Mouse (Mus musculus) kidney, postnatal 10 days (tissue): ENCODE data around the gene Helz.

Source experiments
- DNase-seq: peaks from one replicate; pipeline ENCODE4 v3.0.0; 2021; ENCODE audit warnings: mixed read lengths

Helz gene

GRCm38 (mm10) chr11:107624661-107625060 lies 76.9 kb downstream of the Helz start:
- DNase-seq, result no peak

DNA sequence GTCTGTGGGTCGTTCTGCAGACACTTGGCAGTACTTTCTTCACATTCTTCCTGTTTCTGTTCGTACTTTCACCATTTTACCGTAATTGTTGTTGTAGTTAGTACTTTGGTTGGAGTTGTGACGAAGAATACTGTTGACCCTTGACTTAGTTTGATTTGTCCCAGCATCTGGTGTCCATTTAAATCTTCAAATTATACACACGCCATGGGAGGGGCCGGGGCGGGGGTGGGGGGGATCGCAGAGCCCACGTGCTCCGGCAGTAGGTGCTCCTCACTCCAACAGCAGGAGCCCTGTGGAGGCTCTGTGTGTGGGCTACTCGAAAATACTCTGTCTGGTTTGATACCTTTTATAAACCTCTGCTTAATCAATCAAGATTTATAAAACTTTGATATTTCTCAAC lies 78.0 kb downstream of the Helz start:
- DNase-seq, result no peak

DNA sequence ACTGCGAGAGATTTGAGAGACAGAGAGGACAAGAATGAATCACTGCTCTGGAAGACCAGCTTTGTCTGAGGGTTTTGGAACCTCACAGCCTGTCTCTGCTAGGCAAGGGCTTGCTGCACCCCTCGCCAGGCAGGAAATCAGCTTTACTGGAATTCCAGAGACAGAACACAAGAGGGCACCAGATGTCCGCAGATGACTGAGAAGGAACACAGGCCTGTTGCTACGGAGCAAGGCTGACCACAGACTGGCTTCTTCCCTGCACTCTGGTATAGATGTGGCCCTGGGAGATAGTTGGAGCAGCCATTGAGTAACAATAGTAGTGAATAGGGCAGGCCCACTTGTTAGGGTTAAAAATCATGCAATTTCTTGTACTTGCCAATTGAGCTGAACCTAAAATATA lies 81.8 kb downstream of the Helz start:
- peak; percentile 77 for DNase-seq

- no peak for DNase-seq
Observed at GRCm38 (mm10) chr11:107629951-107630350, 82.2 kb downstream of the Helz start.

DNA sequence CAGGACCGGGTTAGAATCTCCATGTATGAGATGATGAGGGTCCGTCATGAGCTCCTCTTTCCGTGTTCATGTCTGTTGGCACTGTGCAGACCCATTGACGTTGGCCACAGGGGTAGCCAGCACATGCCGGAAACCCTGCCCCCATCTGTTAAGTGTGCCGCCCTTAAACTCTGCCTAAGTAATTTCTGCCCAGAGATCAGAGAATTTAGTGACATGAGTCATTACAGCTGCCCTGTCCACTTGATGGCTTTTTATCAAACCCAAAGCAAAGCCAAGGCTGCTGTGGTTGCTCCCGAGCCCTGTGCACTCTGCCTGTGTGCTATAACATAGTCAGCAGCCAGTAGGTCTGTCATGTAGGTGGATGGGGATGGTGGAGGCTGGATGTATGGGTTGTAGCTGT lies 83.4 kb downstream of the Helz start:
- no peak for DNase-seq

DNA sequence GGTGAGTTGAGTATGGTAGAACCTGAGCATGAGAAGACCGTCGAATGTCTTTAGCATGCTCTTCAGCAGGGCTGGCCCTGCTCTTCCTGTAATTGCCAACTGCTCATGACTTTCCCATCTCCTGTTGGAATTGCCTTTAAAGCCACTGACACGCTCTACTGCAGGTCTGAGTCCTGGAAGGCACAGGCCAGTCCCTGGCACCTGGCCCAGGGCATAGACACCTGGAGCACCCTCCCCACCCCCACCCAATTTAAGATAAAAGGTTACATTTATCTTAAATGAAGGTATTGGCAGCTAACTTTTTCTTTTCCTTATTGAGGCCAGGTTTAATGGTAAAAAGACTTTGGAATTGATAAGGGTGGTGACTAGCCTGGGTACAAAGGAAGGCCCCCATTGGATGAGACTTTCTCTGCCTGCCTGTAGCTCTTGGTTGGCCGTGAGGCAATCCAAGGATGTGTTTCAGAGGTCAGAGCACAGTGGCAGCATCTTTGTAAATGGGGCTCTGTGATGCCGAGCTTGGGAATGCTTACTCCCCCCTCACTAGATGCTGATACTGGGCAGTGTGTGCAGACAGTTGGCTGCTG lies 85.9 kb downstream of the Helz start:
- DNase-seq, result no peak

GRCm38 (mm10) chr11:107638137-107638536 lies 90.4 kb downstream of the Helz start:
- DNase-seq, result no peak

DNA sequence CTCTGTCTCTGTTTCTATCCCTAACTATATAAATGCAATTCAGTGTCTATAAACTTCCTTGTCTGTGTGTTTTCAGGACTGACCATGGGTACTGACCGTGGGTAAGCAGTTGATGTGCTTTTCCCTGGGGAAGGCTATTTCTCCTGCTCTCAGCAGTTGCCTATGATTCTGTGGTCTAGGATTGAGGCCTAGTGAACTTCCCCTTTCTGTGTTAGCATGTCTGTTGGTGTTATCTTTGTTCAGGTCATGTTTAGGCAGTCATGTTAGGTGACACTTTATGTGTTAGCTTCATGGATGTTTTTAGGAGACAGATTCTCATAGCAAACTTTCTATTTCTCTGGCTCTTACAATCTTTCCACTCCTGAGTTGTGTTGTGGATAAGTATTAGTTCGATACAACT lies 91.9 kb downstream of the Helz start:
- no peak for DNase-seq

GRCm38 (mm10) chr11:107644461-107644860 lies 96.7 kb downstream of the Helz start:
- no peak for DNase-seq

GRCm38 (mm10) chr11:107647330-107647729 lies 99.6 kb downstream of the Helz start:
- no peak for DNase-seq

DNA sequence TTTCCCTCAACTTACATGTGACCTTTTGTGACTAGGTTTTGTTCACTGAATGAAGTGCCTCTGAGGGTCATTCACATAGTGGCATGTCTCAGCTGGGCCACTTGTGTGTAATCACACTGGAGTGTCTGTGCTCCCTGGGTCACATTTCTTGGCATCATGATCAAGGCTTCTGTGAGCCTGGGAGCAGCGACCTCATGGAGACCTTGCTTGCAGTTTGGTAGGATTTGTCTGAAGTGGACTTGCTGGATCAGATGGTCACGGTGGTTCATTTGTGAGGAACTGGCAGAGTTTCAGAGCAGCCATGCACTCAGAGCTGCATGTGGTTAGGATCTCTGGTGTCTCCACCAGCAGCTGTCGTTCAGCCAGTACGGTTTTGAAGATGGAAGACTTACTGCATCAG lies 100.9 kb downstream of the Helz start:
- no peak for DNase-seq

GRCm38 (mm10) chr11:107649458-107649857 lies 101.7 kb downstream of the Helz start:
- no peak for DNase-seq

GRCm38 (mm10) chr11:107650422-107651051 lies 102.8 kb downstream of the Helz start:
- no peak for DNase-seq

- no peak for DNase-seq
Observed at GRCm38 (mm10) chr11:107651391-107651790, 103.7 kb downstream of the Helz start.

DNA sequence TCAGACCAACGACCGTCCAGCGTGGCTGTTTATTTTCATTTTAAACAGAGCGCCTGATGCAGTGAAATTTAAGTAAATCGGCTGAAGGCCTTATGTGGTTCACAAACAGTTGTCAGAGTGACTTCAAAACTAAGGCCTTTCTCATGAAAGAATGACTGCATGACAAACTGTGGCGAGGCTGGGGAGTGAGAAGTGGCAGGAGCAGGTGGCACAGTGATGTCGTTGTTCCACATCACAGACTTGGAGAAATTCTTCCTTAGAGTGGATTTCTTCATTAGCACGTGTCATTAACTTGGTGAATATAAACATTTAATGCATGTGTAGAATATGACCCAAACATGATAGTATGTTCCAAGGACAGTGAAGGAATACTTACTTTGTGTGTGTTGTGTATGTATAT lies 104.4 kb downstream of the Helz start:
- no peak for DNase-seq

DNA sequence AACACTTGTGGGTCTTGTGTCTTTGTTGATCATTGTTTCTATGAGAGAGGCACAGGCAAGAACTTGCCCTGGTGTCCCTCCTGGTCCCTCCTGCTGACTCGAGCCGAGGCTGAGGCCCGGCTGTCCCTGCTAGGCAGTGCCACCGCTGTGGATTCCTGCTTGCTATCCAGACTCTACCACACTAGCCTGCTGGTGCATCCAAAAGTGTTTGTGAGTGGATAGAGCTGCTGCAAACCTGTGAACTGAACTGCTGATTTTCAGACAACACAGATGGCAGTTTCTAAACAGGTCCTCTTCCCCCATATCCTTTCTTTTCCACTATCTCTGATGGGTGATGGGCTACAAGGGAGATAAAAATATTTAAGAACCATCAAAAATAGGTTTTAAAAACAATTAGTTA lies 107.8 kb downstream of the Helz start:
- DNase-seq, result no peak

GRCm38 (mm10) chr11:107657117-107657516 lies 109.4 kb downstream of the Helz start:
- DNase-seq, result no peak

DNA sequence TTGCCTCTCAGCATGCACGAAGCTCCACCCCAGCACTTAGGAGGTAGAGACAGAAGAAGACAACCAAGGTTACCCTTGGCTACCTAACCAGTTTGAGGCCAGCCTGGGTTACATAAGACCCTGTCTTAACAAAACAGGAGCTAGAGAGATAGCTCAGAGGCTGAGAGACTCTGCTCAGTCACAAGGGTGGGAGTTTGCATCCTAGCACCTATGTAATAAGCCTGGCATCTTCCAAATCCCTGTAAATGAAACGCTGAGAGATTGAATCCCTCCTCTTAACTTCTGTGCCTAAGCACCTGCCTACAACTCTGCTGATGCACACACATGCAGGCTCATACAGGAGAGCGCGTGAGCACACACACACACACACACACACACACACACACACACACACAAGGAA lies 112.7 kb downstream of the Helz start:
- DNase-seq, result no peak

GRCm38 (mm10) chr11:107662666-107663065 lies 114.9 kb downstream of the Helz start:
- DNase-seq, result no peak

DNA sequence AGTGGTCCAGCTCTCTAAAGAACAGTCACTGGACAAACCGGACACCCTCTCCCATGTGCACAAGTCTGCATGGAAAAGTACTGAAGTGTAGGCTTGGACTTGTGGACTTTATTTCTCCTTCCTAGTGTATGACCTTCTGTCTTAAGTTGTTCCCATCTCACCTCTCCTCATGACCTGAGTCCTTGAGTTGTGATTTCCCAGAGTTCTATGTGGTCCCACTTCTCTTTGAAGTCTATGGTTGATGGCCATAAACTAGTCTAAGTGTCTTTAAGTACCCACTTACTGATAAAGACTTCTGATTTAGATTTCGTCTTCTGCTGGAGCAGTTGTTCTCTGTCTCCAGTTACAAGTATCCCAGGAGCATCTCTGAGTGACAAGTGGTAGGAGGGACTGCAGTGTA lies 119.8 kb downstream of the Helz start:
- no peak for DNase-seq

- DNase-seq, result no peak
Observed at GRCm38 (mm10) chr11:107668223-107668622, 120.5 kb downstream of the Helz start.

GRCm38 (mm10) chr11:107668977-107669376 lies 121.2 kb downstream of the Helz start:
- DNase-seq, result no peak

DNA sequence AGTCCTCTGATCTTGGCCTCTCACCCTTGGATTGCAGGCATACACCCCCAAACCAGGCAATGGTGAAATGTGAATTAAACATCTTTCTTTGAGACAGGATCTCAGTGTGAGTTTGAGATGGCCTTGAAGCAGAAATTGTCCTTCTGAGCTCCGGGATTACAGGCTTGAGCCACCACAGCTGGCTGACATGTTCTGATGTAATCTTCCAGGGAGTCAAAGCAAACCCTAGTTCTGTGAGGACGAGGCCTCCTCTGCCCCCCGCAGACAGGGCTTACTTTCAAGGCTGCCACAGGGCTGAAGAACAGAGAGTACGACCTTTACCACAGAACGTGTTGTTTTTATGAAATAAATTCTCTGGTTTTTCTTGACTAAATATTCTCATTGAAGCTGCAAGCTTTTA lies 126.3 kb downstream of the Helz start:
- DNase-seq, result peak; percentile 37

GRCm38 (mm10) chr11:107674601-107675000 lies 126.9 kb downstream of the Helz start:
- DNase-seq, result no peak

GRCm38 (mm10) chr11:107675246-107675645 lies 127.5 kb downstream of the Helz start:
- no peak for DNase-seq
